In genomic region chr2:160806091-160806521, GRCm38 (mm10) we compare ENCODE assay signal across 10 mouse cellular contexts.
A peak's percentile ranks its signal among the peaks of the same experiment; 100 is the strongest.
DNase-seq lines count a peak whose midpoint lies in the region; ATAC-seq lines count a peak whose summit lies in the region.
"Had no signal": no experiment of that assay in that cellular context is flagged by ENCODE, and none has a peak within 500 bp of the region (broad histone marks: within the 10 kb centered on the region; RNA-seq: fewer than 3 reads in every experiment).

No protein-coding gene starts in this region.

- no peak for ATAC-seq in limb, embryonic 15.5 days (ENCODE audit: insufficient number of reproducible peaks, low FRiP score, low TSS enrichment, low read depth)
- peak; percentile 58; the same call in 1 of the 2 replicates for ATAC-seq in heart, embryonic 15.5 days (replicated peaks; ENCODE audit: insufficient number of reproducible peaks, insufficient read depth, low FRiP score, low read depth)
- no peak for ATAC-seq in monocyte, adult 5-6 weeks (replicated peaks; ENCODE audit: insufficient number of reproducible peaks, low FRiP score, low TSS enrichment, poor library complexity, severe bottlenecking)
- no peak for ATAC-seq in intestine, embryonic 16.5 days
- no peak for ATAC-seq in forebrain, embryonic 14.5 days

- H3K9ac ChIP-seq in limb, embryonic 15.5 days: no peak overlapping the region
- H3K9ac ChIP-seq in heart, embryonic 15.5 days: no peak overlapping the region
- H3K9ac ChIP-seq in intestine, embryonic 16.5 days (ENCODE audit: low read depth, low read length): no peak overlapping the region
- H3K9ac ChIP-seq in forebrain, embryonic 14.5 days (ENCODE audit: low read length): no peak overlapping the region
- H3K9ac ChIP-seq: liver, embryonic 15.5 days; stomach, embryonic 15.5 days had no signal

- H3K36me3 ChIP-seq in limb, embryonic 15.5 days: no peaks in the 10 kb centered on the region
- no peaks in the 10 kb centered on the region for H3K36me3 ChIP-seq in limb, embryonic 10.5 days
- no peaks in the 10 kb centered on the region for H3K36me3 ChIP-seq in heart, embryonic 15.5 days
- H3K36me3 ChIP-seq in intestine, embryonic 16.5 days (ENCODE audit: control insufficient read depth, insufficient read depth, low read length): no peaks in the 10 kb centered on the region
- H3K36me3 ChIP-seq in forebrain, embryonic 14.5 days (ENCODE audit: control insufficient read depth, insufficient read depth, low read length): no peaks in the 10 kb centered on the region
- H3K36me3 ChIP-seq: stomach, embryonic 15.5 days had no signal

- 37% methylated on average over 3 of the region's 3 CpGs for WGBS in limb, embryonic 15.5 days
- 51% methylated on average over 3 of the region's 3 CpGs for WGBS in limb, embryonic 10.5 days
- WGBS in heart, embryonic 15.5 days: 17% methylated on average over 3 of the region's 3 CpGs
- 50% methylated on average over 3 of the region's 3 CpGs for WGBS in intestine, embryonic 16.5 days
- 50% methylated on average over 3 of the region's 3 CpGs for WGBS in forebrain, embryonic 14.5 days

- H3K4me1 ChIP-seq in limb, embryonic 15.5 days: peaks cover 5% of the 10 kb centered on the region; the same call in 1 of the 2 replicates
- H3K4me1 ChIP-seq in limb, embryonic 10.5 days: peaks cover 15% of the 10 kb centered on the region
- peaks cover 17% of the 10 kb centered on the region for H3K4me1 ChIP-seq in heart, embryonic 15.5 days (replicated peaks)
- H3K4me1 ChIP-seq in intestine, embryonic 16.5 days (ENCODE audit: control insufficient read depth, insufficient read depth, low read length): no peaks in the 10 kb centered on the region
- no peaks in the 10 kb centered on the region for H3K4me1 ChIP-seq in forebrain, embryonic 14.5 days (ENCODE audit: control insufficient read depth, insufficient read depth, low read length)
- H3K4me1 ChIP-seq: liver, embryonic 15.5 days; stomach, embryonic 15.5 days had no signal

- 0 out of 2 replicates have a peak overlapping the region, but pooled peaks have one; percentile 2 for H3K27ac ChIP-seq in limb, embryonic 15.5 days
- H3K27ac ChIP-seq in limb, embryonic 10.5 days: no peak overlapping the region
- peak overlapping the region; percentile 69 for H3K27ac ChIP-seq in heart, embryonic 15.5 days
- no peak overlapping the region for H3K27ac ChIP-seq in intestine, embryonic 16.5 days (ENCODE audit: low read length)
- H3K27ac ChIP-seq in forebrain, embryonic 14.5 days (ENCODE audit: low read depth, low read length): no peak overlapping the region
- H3K27ac ChIP-seq: liver, embryonic 15.5 days; stomach, embryonic 15.5 days had no signal

- intact Hi-C loops in left cerebral cortex, postnatal 4 days (cut with DNase I): no loop called here

- H3K4me3 ChIP-seq in limb, embryonic 15.5 days: no peak overlapping the region
- no peak overlapping the region for H3K4me3 ChIP-seq in limb, embryonic 10.5 days
- H3K4me3 ChIP-seq in heart, embryonic 15.5 days: no peak overlapping the region
- no peak overlapping the region for H3K4me3 ChIP-seq in intestine, embryonic 16.5 days (ENCODE audit: low read length)
- H3K4me3 ChIP-seq in forebrain, embryonic 14.5 days (ENCODE audit: low read depth, low read length): no peak overlapping the region
- H3K4me3 ChIP-seq: liver, embryonic 15.5 days; stomach, embryonic 15.5 days had no signal

- H3K27me3 ChIP-seq in limb, embryonic 15.5 days: no peaks in the 10 kb centered on the region
- no peaks in the 10 kb centered on the region for H3K27me3 ChIP-seq in limb, embryonic 10.5 days (ENCODE audit: low read depth, poor library complexity, severe bottlenecking)
- H3K27me3 ChIP-seq in heart, embryonic 15.5 days: no peaks in the 10 kb centered on the region
- H3K27me3 ChIP-seq in intestine, embryonic 16.5 days (replicated peaks; ENCODE audit: control insufficient read depth, insufficient read depth, low read length): no peaks in the 10 kb centered on the region
- no peaks in the 10 kb centered on the region for H3K27me3 ChIP-seq in forebrain, embryonic 14.5 days (replicated peaks; ENCODE audit: control insufficient read depth, insufficient read depth, low read length)
- H3K27me3 ChIP-seq: liver, embryonic 15.5 days; stomach, embryonic 15.5 days had no signal

- H3K4me2 ChIP-seq in limb, embryonic 15.5 days: no peak overlapping the region
- peak overlapping the region; percentile 9; the same call in 1 of the 2 replicates for H3K4me2 ChIP-seq in heart, embryonic 15.5 days
- no peak overlapping the region for H3K4me2 ChIP-seq in intestine, embryonic 16.5 days (ENCODE audit: low read depth, low read length)
- H3K4me2 ChIP-seq in forebrain, embryonic 14.5 days (ENCODE audit: low read length): no peak overlapping the region
- H3K4me2 ChIP-seq: liver, embryonic 15.5 days; stomach, embryonic 15.5 days had no signal

- no peaks in the 10 kb centered on the region for H3K9me3 ChIP-seq in limb, embryonic 15.5 days
- H3K9me3 ChIP-seq in limb, embryonic 10.5 days (replicated peaks): no peaks in the 10 kb centered on the region
- H3K9me3 ChIP-seq in heart, embryonic 15.5 days (replicated peaks): no peaks in the 10 kb centered on the region
- no peaks in the 10 kb centered on the region for H3K9me3 ChIP-seq in intestine, embryonic 16.5 days (ENCODE audit: control insufficient read depth, low read length)
- H3K9me3 ChIP-seq in forebrain, embryonic 14.5 days (replicated peaks; ENCODE audit: control insufficient read depth, low read length): no peaks in the 10 kb centered on the region
- H3K9me3 ChIP-seq: liver, embryonic 15.5 days; stomach, embryonic 15.5 days had no signal

- DNase-seq in limb, embryonic 10.5 days (ENCODE audit: low spot score): no peak
- DNase-seq in cerebellum, adult 9-11 months: peak; percentile 50
- DNase-seq in left cerebral cortex, postnatal 4 days: peak; percentile 13
- no peak for DNase-seq in forebrain, embryonic 14.5 days (ENCODE audit: low spot score)

Comparison
In these comparisons a context has a peak if more than half of its experiments do, and no peak if none do; other contexts are left out.
1. H3K27ac ChIP-seq: peak in limb, embryonic 15.5 days (single experiment) and heart, embryonic 15.5 days (single experiment); none in limb, embryonic 10.5 days (single experiment), intestine, embryonic 16.5 days (single experiment) and forebrain, embryonic 14.5 days (single experiment).
2. DNase-seq: peak in cerebellum, adult 9-11 months (single experiment) and left cerebral cortex, postnatal 4 days (single experiment); none in limb, embryonic 10.5 days (single experiment) and forebrain, embryonic 14.5 days (single experiment).